Mouse (Mus musculus): ENCODE measurements around the gene Lrmp.

DNA sequence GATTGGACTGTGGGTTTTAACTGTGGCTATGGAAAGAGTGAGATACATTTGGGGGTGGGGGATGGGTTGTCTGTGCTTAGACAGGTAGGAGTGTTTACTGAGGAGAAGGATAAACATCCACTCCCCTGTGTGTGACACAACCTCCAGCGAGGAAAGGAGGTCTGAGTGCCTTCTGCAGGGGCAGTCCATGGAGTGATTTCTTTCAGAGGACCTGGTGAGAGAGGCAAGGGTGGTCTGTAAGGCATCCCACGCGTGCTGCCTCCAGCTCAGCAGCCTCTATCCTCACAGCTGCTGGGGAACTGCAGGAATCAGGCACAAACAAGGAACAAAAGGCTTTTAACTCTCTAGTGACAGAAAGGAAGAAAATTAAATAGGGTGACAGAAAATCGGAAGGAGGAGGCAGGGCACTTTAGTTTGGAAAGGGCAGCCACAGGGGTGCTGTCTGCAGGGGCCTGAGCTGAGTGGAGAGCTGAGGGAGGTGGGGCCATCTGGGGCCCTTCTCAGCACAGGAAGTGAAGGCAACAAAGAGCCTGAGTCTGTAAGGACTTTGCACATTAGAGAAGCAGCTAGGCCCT, 732 bp downstream of the Lrmp start:
- TF ChIP-seq POLR2A (IDR thresholded peaks at IDR 0.05; ENCODE audit: insufficient read length, low read depth) (no peak), E2F4 (IDR thresholded peaks at IDR 0.05; ENCODE audit: insufficient read depth) (no peak), MYOD1 (IDR thresholded peaks at IDR 0.05; ENCODE audit: control insufficient read depth in 1 of 3, insufficient read length in 2 of 3, low read depth in 2 of 3) (no peak), USF1 (IDR thresholded peaks at IDR 0.05; ENCODE audit: low read depth) (no peak), POLR2AphosphoS2 (IDR thresholded peaks at IDR 0.05; ENCODE audit: insufficient read length, low read depth) (no peak), TCF12 (IDR thresholded peaks at IDR 0.05; ENCODE audit: insufficient read depth, poor library complexity, severe bottlenecking) (no peak), MAX (IDR thresholded peaks at IDR 0.05; ENCODE audit: low read depth) (no peak)
